Mouse (Mus musculus) kidney, adult 2 months (tissue): ENCODE results near the gene Crb1.

Source experiments
- CTCF ChIP-seq: fragments of 200-500 bp; conservative IDR thresholded peaks from 2 replicates; pipeline ENCODE4 v1.5.1; 2011; ENCODE audit warnings: low read depth, mild to moderate bottlenecking, control low read depth, low read length, moderate library complexity, mixed read lengths; ENCODE audit not compliant: insufficient read depth, insufficient read length
- POLR2A ChIP-seq: fragments of 200-500 bp; IDR thresholded peaks from one replicate; pipeline ENCODE4 v1.6.1; 2011; ENCODE audit warnings: low read depth, low read length, control low read depth

DNA sequence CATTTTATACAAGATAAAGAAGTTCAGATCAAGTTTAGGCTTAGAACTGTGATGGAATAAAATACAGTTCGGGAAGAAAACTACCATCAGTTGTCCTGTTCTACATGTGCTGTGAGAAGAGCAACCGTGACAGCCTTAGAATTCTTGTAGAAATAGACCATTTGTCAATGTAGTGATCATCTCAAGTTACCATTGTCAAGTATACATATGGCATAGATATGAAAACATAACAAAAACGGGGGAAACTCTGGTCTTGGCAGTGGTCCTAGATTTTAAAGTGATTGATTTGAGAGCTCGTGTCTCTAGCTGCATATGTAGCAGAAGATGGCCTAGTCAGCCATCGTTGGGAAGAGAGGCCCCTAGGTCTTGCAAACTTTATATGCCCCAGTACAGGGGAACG lies 127.7 kb downstream of the Crb1 start:
- no peak for TF ChIP-seq CTCF
- TF ChIP-seq POLR2A = no peak
